Mouse (Mus musculus): ENCODE measurements around the gene Glcci1.

GRCm38 (mm10) chr6:8510864-8511428 is 1.5 kb downstream of the Glcci1 start:
- TF ChIP-seq UBTF (IDR thresholded peaks at IDR 0.05; ENCODE audit: borderline replicate concordance, insufficient read depth, low read depth, low read length): no peak
- no peak for TF ChIP-seq TCF12 (IDR thresholded peaks at IDR 0.05; ENCODE audit: low read depth, low read length)

Data from MEL (cell line).